Mouse (Mus musculus) thymus, postnatal 4 days (tissue): ENCODE measurements around the gene Tcaim.
A peak's percentile ranks its signal among the peaks of the same experiment; 100 is the strongest.
"Not testable (repeated sequence)": the region's sequence is repeated elsewhere in the genome, so short reads cannot be mapped to it uniquely, and the experiment has no call there.

Experiments used
- DNase-seq: peaks from one replicate; pipeline ENCODE4 v3.0.0; 2021

The Tcaim gene

DNA sequence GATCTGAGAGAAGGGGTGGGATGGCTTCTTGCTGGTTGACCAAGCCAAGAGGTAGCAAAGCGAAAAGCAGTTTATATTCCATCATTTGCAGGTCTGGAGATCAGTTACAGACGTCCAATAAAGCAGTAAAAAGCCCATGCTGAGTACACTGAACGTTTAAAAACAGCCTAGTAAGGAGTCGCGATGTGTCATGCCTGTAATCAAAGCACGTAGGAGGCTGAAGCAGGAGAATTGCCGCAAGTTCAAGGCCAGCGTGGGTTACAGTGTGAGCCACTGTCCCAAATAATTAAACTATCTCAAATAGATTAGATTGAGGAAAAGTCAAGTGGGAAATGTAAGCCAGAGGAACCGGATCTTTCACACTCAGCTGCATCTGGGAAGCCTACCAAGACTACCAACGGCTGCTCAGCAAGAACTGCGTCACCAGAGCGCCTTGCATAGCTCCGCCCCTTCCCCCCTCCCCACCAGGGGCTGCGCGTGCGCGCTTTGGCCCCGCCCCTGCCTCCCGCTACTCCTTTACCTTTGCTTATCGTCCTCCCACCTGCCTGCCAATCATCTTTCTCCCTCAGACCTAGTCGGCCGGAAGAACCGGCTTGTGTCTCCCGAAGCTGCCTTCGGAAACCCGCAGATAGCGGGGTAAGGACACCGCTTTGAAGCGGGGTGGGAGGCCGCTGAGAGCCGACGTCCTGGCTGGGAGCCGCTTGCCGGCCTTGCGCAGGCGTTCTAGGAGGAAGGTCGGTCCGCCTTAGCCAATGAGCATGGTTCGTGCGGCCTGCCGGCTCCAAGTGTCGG, at the start of gene Tcaim:
Gene Tcaim (plus strand): TSS at position 487 of the 792 bp plus-strand sequence.
- peak; percentile 97 for DNase-seq

DNA sequence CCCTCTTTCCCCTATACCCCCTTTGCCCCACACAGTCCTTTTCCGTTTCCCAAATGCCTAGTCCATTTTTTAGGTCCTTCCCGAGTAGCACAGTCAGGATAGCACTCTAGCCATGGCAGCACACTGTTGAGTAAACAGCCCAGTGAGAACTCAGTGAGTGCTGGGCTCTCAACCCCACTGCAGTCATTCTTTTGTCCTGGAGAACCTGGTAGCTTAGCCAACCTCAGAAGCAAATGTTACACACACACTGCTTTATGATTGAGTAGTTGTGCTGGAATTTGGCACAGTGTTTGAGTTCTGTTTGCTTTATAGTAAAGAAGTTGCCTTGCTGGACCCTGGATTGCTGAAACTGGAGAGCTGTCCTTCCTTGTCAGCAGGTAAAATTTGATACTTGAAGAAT, 47.7 kb upstream of the Tcaim start:
- no peak for DNase-seq

DNA sequence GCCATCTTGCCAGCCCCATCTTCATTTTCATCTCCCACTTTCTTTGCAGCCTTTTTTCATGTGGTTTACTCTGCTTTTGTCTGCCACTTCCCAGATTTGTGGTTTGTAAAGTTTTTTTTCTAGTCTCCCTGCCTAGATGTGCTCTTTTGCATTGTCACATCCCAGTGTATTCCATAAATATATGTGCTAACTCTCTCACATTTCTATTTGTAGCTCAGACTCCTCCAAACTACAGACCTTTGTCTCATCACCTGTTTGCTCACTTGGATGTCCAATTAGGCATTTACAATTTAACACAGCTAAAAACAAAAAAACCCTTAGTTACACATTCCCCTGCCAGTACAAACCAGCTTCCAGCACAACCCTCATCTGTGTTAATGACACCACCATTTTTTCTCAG, 45.2 kb upstream of the Tcaim start:
- DNase-seq: no peak

DNA sequence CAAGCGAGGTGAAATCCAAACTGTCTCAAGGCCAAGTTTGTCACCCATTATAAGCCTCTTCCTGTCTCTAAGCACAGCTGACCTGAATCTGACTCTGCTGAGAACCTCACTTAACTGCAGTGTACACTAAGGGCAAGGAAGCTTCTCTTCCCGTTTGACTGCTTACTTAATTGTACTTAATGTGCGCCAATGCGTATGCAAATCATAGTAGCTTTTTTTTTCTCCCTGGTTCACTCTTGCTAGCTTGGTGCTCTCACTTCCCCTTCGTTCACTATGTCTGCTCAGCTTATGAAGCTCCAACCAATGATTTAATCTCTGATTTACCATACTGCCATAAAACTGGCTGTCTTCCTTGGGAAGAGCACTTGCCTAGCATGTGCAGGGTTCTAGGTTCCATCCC, 20.1 kb upstream of the Tcaim start:
- no peak for DNase-seq

DNA sequence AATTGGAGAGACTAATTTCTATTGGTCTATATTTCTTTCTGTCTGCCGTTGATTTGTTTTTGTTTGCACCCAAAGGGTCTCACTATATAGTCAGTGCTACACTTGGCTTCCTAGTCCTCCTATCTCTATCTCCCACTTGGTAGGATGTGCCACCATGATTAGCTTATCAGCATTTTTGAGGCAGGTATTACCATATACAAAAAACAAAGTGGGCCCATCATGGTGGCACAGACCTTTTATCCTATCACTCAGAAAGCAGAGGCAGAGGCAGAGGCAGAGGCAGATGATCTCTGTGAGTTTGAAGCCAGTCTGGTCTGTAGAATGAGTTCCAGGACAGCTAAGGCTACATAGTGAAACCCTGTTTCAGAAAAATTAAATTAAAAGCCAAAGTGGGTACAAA, 18.8 kb upstream of the Tcaim start:
- DNase-seq: no peak

DNA sequence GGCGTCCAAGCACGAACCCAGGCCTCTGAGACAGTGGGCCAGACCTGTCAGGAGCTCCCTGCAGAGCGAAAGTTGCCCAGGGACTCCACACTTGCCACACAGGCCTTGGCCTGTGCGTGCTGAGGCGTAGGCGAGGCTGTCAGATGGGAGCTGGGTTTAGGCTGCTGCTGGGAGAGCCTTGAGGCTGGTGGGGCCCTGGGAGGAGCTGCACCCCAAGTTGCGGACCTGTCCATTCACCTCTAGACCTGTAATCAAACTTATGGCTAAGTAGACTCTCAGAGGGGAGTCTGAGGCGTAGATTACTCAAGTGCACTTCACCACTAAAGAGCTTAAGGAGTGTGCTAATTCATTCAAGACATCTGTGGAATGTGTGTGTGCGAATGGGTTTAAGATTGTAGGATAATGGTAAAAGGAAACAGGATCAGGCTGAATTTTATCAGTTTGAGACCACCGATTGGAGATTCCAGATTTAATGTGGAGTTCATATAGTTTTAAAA, 554 bp downstream of the Tcaim start:
- DNase-seq: no peak

DNA sequence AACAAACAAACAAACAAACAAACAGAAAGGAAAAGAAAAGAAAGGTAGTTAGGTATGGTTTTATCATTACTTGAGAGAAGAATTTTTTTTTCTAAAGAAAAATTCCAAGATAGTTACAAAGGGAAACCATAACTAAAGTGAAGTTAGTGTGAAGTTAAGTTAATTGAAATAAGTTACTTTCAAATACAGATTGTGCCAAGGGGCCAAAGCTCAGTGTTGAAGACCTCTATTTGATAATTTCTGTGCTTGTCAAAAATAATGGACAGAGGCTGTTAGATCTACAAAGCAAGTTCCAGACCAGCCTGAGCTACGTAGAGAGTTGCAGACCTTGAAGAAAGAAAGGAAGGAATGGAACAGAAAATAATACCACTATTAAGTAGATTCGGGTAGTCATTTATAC, 1.8 kb downstream of the Tcaim start:
- DNase-seq: no peak

DNA sequence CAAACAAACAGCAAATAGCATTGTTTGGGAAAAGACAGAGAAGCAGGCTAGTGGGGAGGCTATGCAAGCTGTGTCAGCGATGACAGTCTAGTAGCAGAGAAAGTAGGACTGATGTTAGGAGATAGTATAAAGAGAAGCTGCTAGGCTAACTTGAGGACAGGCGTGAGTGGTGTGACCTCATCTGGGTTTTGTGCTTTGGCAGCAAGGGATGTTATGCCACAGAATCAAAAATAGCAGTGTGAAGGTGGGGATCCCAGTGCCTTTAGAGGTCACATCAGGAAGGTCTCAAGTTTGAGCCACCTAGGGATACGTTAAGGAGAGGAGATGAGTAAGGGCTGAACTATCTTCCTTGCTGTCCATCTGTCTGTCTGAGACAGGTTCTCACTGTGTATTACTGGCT, 4.9 kb downstream of the Tcaim start:
- DNase-seq: no peak

DNA sequence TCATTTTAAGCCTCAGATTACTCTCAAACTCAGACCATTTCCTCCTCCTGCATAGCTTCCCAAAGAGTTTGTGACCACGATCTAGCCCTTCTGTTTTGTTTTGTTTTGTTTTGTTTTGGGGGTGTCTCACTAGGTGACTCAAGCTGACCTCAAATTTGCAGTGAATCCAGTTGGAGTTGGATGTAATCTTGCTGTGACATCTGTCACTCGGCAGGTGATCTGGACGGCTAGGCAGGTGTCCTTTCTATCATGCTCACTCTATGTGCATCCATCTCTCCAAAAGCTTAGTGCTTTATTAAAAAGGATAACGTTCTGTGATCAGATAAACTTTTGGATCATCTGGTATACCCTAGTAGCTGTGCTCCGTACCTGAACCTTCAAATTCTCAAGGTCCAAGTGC, 7.0 kb downstream of the Tcaim start:
- no peak for DNase-seq

DNA sequence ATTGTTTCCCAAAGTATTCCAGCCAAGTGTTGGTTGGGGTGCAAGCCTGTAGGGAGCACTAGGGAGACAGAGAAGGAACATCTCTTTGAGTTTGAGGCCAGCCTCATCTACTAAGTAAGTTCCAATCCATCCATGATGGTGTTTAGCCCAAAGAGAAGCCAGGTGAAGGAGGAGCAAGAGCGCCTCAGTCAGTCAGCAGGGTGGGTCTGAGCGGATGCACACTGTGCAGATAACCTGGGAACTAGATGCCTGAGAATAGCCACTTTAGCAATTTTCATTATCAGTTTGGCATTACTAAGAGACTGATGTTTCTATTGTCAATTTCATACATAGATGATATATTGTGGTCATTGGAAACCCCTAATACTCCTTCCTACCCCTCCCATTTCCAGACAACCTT, 9.4 kb downstream of the Tcaim start:
- no peak for DNase-seq

DNA sequence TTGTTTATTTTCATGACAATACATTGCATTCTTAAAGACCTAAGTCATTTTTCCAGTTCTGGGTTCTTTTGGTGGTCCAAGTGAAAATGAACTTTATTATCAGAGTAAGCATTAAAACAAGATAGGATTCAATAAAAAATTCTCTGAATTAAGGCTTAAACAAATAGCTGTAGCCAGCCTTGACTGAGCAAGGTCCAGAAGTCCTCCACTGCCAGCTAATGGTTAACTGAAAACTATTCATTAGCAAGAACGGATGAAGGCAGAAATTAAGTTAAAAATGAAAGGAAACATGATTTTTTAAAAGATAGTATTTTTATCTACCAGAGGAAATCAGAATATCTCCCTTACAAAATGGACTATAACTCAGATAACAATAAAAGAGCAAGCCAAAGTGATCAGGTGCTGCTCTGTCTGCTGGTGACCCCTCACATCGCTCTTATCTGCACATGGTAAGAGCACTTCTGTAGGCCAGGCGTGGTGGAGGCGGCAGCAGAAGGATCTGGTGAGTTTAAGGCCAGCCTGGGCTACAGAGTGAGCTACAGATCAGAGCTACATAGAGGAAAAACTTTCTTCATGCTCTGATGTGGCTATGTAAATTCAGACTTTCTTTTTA, 10.0 kb downstream of the Tcaim start:
- no peak for DNase-seq

DNA sequence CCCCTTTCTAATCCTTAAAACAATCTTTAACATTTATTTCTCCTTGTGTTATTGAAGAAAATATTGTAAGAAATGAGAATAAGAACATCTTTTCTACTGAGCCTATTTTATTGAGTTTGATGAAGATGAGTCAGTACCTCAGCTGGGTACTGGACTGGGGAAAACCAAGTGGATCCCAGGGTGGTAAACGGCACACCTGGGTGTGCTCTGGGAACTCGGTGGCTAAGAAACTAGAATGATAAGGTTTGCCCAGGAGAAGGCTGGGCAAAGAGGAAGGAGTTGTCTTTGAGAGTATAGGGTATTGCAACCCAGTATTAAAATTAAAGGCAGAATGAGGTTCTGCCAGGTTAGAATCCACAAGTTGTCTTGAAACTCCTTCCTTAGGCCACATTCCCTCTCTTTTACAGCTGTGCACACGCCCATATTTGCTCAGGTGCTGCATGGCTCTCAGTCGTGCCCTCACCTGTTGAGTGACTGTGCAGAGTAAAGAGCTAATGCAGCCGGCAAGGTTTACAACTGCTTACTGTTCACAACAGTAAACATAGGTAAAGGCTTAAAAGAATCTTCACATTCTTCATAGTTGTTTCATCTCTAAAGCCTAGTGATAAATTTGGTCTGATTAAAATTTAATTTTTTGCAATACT, 18.2 kb downstream of the Tcaim start:
- DNase-seq: no peak

DNA sequence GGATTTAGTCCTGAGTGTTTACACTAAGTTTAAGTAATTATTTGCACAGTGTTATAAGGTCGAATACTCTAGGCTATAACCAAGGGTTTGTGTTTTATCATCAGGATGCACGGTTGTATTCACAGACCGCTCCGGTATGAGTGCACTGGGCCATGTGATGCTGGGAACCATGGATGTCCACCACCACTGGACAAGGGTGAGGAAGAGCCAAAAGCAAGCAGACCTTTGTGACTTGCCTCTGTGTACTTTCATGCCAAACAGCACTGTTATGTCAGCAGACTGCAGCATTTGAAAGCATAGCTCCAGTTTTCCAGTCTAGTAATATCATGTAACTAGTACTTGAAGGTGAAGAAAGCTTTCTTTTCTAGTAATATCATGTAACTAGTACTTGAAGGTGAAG, 21.4 kb downstream of the Tcaim start:
- no peak for DNase-seq

DNA sequence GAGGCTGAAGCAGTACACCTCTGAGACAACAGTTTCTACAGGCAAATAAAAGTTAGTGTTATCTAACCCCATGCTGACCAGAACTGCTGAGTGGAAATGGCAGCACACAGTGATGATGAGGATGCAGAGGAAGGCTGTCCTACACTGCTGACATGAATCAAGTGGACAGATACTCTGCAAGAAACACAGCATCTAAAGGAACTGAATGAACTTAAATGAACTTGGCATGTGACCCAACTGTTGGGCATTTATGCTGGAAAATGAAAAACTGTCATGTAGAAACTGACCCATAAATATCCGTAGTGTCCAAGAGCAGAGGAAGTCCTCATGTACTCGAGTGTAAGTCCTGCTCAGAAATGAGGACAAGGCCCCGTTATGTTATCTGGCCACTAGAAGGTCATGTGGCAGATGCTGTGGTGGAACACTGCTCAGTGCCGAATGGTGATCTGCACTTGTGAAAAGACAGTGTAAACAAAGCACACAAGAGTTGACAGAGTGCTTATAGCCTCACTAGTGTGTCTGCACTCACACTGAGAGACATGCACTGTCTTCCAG, 24.6 kb downstream of the Tcaim start:
- DNase-seq: no peak

DNA sequence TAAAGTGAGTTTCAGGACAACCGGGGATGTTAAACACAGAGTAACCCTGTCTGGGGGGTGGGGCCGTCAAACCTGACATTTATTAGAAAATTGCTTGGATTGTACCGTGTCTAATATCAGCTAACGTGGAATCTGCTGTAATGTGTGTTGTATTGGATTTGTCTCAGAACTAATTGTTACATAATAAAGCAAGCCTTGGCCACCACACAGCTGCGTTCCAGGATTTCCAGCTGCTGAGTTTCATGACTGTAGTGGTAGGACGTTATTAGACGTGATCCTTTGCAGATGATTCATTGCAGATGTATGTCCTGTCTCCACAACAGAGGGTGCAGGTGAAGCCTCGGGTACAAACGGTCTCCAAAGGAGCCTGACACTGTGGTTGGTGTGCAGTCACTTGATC, 30.8 kb downstream of the Tcaim start:
- DNase-seq: no peak

DNA sequence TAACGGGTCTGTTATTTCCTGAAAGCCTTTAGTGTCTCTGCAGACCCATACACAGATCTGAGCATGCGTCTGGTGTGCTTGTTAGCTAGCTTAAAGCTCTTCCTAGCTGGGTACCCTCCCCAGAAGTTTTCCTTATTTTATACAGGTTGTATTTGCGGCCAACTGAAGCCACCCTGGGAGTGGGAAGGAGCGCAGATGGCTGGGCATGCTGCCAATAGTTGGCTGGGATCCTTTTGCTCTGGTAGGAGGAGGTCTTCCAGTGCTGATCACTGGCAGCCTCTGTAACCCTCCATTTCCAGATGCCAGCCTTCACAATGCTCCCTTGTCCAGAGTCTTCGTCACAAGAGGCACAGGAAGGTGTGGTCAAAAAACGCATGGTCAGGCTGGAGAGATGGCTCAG, 31.5 kb downstream of the Tcaim start:
- no peak for DNase-seq

DNA sequence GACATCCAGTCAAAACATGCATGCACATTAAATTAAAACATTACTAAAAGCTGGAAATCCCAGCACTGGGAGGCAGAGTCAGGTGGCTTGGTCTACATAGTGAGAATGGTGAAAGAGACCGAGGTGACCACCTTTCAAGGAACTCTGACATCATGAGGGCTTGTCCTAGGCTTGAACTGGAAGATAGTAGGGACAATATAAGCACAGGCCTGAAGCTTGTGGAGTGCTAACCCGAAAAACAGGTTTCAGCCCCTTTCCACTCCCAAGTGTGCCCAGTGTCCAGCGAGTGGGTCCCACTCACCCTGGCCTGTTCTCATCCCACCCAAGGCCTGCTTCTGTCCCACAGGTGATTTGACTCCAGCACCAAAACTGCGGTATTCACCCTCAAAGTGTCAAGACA, 31.9 kb downstream of the Tcaim start:
- no peak for DNase-seq

DNA sequence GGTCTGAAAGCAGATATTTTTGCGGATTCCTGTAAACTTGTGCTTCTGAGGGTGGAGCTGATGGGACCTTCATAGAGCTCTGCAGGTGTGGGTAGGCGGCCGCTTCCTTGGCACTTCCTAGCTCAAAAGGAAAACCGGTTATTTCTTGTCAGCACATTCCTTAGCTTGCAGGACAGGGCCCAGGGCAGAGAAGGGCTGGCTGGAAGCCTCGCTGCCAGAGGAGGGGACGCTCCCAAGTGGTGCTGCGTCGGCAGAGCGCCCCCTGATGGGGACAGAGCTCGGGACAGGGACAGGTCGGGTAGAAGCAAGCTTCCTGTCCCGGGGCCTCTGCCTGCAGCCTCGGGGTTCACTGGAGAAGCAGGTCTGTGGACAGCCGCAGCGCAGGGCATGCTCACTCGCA, 32.3 kb downstream of the Tcaim start:
- peak; percentile 71 for DNase-seq

DNA sequence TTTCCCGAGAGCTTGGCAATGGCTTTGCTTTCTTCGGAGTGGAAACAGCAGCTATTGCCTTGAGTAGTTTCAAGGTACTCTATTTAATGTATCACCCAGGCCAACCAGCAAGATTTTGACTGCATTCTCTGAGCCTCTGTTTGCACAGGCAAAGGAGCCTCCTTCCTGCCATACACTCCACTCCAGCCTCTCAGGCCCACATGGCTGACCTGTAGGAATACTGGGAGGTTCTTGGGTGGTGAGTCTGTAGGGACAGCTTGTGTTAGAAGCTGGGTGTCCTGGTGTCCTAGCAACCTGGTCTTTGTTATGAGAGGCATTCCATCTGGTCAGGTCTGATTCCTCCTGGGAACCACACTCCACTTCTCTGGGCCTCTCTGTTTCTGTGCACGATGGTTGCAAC, 38.4 kb downstream of the Tcaim start, which contains the start of gene Gm35549:
Gene Gm35549 (minus strand): TSS at position 276 of the 400 bp plus-strand sequence.
- no peak for DNase-seq

DNA sequence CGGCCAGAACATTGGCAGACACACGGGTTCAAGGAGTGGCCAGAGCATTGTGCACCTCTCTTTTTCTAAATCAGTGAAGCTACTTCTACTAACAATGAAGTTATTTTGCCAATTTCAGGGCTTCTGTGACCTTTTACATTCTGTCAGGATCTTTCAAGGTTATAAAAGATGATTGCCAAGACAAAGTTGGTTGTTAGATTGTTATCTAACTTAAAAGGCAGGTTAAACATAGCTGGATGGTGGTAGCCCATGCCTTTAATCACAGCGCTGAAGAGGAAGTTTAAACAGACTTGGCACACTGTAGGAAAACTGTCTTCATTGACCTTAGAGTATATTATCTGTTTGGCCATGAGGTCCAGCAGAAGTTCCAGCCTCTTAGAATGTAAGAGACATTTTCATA, 40.3 kb downstream of the Tcaim start:
- DNase-seq: no peak

DNA sequence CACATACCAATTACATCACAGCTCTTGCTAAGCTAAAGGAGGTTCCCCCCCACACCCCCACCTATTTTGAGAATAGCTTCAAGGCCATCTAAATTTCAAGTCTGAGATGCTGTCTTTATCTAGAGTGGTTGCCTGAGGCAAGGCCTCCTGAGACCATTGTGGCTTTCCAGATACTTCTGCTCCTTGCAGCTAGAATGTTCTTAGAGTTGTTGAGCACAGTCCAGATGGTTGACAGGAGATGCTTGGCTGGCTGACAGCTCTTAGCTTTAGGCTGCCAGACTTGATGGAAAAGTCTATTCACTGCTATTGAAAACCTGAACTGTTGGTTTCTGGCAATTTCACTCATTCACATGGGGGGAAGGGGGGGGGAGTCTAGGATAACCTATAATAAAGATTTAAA, 40.8 kb downstream of the Tcaim start:
- no peak for DNase-seq

DNA sequence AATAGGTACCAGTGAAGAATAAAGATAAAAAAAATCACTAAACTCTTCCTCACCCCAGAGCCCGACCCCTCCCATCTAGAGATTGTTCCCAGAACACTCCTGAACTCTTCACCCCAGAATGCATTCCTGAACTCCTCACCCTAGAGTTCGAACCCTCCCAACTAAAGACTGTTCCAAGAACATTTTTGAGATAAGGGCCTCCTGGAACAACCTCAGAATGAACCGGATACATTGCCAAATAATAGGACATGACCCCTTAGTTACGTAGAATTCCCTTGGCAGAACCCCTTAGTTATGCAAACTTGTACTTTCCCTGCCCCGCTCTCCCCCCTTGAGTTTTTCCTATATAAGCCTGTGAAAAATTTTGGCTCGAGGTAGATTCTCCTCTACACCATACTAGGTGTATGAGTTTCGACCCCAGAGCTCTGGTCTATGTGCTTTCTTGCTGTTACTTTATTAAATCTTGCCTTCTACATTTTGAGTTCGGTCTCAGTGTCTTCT, 42.5 kb downstream of the Tcaim start:
- DNase-seq: not testable (repeated sequence)

DNA sequence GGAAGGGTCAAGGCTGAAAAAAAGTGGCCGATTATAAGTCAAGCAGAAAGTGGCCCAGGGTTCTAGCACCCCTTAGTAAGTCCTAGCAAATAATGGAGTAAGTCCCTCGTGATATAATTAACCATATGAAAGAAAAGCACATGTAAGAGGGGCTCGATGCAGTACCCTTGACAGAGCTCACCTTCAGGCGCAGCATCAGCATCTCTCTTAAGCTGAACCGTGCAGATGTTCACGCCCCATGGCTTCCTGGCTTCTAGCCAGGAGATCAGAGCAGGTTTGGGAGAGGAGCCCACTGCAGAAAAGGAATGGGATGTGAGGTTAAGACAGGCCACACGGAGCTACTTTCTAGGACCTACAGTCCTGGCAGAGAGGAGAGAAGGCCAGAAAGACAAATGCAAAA, 49.2 kb downstream of the Tcaim start:
- no peak for DNase-seq

DNA sequence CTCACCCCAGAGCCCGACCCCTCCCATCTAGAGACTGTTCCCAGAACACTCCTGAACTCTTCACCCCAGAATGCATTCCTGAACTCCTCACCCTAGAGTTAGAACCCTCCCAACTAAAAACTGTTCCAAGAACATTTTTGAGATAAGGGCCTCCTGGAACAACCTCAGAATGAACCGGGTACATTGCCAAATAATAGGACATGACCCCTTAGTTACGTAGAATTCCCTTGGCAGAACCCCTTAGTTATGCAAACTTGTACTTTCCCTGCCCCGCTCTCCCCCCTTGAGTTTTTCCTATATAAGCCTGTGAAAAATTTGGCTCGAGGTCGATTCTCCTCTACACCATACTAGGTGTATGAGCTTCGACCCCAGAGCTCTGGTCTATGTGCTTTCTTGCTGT, 49.8 kb downstream of the Tcaim start:
- not testable (repeated sequence) for DNase-seq
